Mouse (Mus musculus) heart, postnatal 25 days (tissue): Measurements from ENCODE around the gene Pla2g2f. TPM values are rescaled to one million over a fixed set of nuclear protein-coding genes. Genes with fewer than 3 reads are reported as not detected.

Experiments
- total RNA-seq, 2 experiments: library from RNA; stranded (reverse); gene quantifications; 2 replicates each; pipeline ENCODE4 v1.2.3; 2021

The Pla2g2f gene
- total RNA-seq, 2 experiments from 2014 or later: 0.13 to 0.22 TPM

Other genes with a start within 250 kb of the Pla2g2f start
- not detected for gene Vwa5b1, start 121.7 kb downstream of the Pla2g2f start, total RNA-seq
- gene Pla2g2c, start 32.8 kb downstream of the Pla2g2f start, total RNA-seq: under 1 TPM in 1 of 2 experiments, not detected in 1; 0.17 TPM
- gene Ubxn10, start 20.5 kb downstream of the Pla2g2f start, total RNA-seq: 1 to 10 TPM; 1.2 to 1.8 TPM
- gene Pla2g2d, start 18.1 kb upstream of the Pla2g2f start, total RNA-seq: under 1 TPM in 1 of 2 experiments, not detected in 1; 0.23 TPM
- 10 to 100 TPM; 27.8 to 31.5 TPM for gene Pla2g5, start 105.9 kb upstream of the Pla2g2f start, total RNA-seq
- not detected for gene Gm13030, start 116.3 kb upstream of the Pla2g2f start, total RNA-seq
- 1 to 10 TPM in 1 of 2 experiments, under 1 TPM in 1; 0.52 to 1.1 TPM for gene Pla2g2e, start 120.3 kb upstream of the Pla2g2f start, total RNA-seq
- 10 to 100 TPM; 10.1 to 10.8 TPM for gene Otud3, start 156.3 kb upstream of the Pla2g2f start, total RNA-seq
- not detected for gene Rnf186, start 209.5 kb upstream of the Pla2g2f start, total RNA-seq
- gene Tmco4, start 215.3 kb upstream of the Pla2g2f start, total RNA-seq: 10 to 100 TPM in 1 of 2 experiments, 1 to 10 TPM in 1; 7.5 to 10.1 TPM